Mouse (Mus musculus) liver, embryonic 11.5 days (tissue): ENCODE measurements around the gene Ift81. TPM values are rescaled to one million over a fixed set of nuclear protein-coding genes. Genes with fewer than 3 reads are reported as not detected.
A peak's percentile ranks its signal among the peaks of the same experiment; 100 is the strongest.

Experiments used
- ATAC-seq: fragments of 200-750 bp; cut with Nextera tagmentation; replicated peaks from 2 replicates; pipeline ENCODE4 v1.8.0; 2017; ENCODE audit warnings: moderate number of reproducible peaks, mild to moderate bottlenecking, moderate TSS enrichment, moderate library complexity; ENCODE audit not compliant: low FRiP score
- DNase-seq: peaks from one replicate; pipeline ENCODE4 v3.0.0-alpha.2; 2017; ENCODE audit warnings: low spot score
- H3K27ac ChIP-seq: fragments of 300-500 bp; sonication (generic); 2 replicates; pipeline ENCODE4 v1.5.1; 2014; ENCODE audit warnings: mild to moderate bottlenecking, low read depth, low read length, control low read depth
- H3K27me3 ChIP-seq: fragments of 300-500 bp; sonication (generic); replicated peaks from 2 replicates; pipeline ENCODE4 v1.6.1; 2014; ENCODE audit warnings: low read length, mixed read lengths; ENCODE audit not compliant: control insufficient read depth, insufficient read depth
- H3K36me3 ChIP-seq: fragments of 300-500 bp; sonication (generic); 2 replicates; pipeline ENCODE4 v1.6.1; 2014; ENCODE audit warnings: mild to moderate bottlenecking, low read length, moderate library complexity, mixed read lengths; ENCODE audit not compliant: control insufficient read depth, insufficient read depth
- H3K4me1 ChIP-seq: fragments of 300-500 bp; sonication (generic); replicated peaks from 2 replicates; pipeline ENCODE4 v1.6.1; 2014; ENCODE audit warnings: low read length, mixed read lengths; ENCODE audit not compliant: control insufficient read depth, insufficient read depth
- H3K4me2 ChIP-seq: fragments of 300-500 bp; sonication (generic); 2 replicates; pipeline ENCODE4 v1.6.1; 2014; ENCODE audit warnings: mild to moderate bottlenecking, control low read depth, moderate library complexity
- H3K4me3 ChIP-seq: fragments of 300-500 bp; sonication (generic); 2 replicates; pipeline ENCODE4 v1.5.1; 2014; ENCODE audit warnings: low read depth, low read length, control low read depth
- H3K9ac ChIP-seq: fragments of 300-500 bp; sonication (generic); 2 replicates; pipeline ENCODE4 v1.6.1; 2014; ENCODE audit warnings: low read depth, low read length, control low read depth
- H3K9me3 ChIP-seq: fragments of 300-500 bp; sonication (generic); 2 replicates; pipeline ENCODE4 v1.6.1; 2016; ENCODE audit warnings: low read length, inconsistent platforms, mixed read lengths; ENCODE audit not compliant: control insufficient read depth
- WGBS: fragments of 180-500 bp; shearing (Covaris S2); extraction: QIAGEN DNeasy Blood & Tissue Kit; methylation state at CpG from one replicate; pipeline ENCODE4 v1.1.7; 2014; 5-methylcytosine and 5-hydroxymethylcytosine counted together
- polyA plus RNA-seq: library from polyadenylated mRNA; unstranded; fragments of >200 nt; fragmentation: Nextera tagmentation; extraction: Ambion mirVana; gene quantifications from 2 replicates; pipeline ENCODE4 v1.2.1, GENCODE M21; 2014

Ift81 gene
- polyA plus RNA-seq, 1 experiment from 2014 or later, result 10.9 TPM

GRCm38 (mm10) chr5:122529316-122529715, 85.0 kb downstream of the Ift81 start:
- no peak for DNase-seq
- no peak overlapping the region; the same call in 1 of the 2 replicates for H3K27ac ChIP-seq
- H3K4me3 ChIP-seq, result no peak overlapping the region
- no peaks in the 10 kb centered on the region for H3K9me3 ChIP-seq
- no peaks in the 10 kb centered on the region for H3K36me3 ChIP-seq
- H3K9ac ChIP-seq, result no peak overlapping the region
- WGBS, result 73% methylated on average over 3 of the region's 3 CpGs
- peaks cover 20% of the 10 kb centered on the region for H3K4me1 ChIP-seq
- no peak overlapping the region for H3K4me2 ChIP-seq
- ATAC-seq, result no peak
- no peaks in the 10 kb centered on the region for H3K27me3 ChIP-seq

DNA sequence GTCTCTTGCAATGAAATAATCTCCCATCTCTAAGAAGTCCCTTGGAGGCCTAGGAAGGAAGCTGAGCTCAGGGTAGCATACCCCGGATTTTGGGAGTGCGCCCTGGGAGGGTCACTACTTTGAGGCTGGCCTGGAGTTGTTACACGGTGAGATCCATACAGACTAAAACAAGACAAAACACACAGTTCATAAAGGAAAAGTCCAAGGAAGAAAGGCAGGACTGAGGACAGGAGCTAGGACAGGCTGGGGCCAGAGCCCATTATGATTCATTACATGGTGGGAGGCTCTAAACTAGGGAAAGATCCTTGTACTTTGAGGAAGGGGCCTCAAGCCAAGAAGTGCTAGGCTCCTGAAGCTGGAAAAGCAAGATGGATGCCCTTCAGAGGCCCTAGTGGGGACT, 85.7 kb downstream of the Ift81 start:
- 70% methylated on average over 3 of the region's 3 CpGs for WGBS
- Histone ChIP-seq H3K9ac (no peak overlapping the region), H3K27ac (no peak overlapping the region), H3K27me3 (no peaks in the 10 kb centered on the region), H3K4me2 (no peak overlapping the region), H3K4me1 (peaks cover 20% of the 10 kb centered on the region), H3K9me3 (no peaks in the 10 kb centered on the region), H3K36me3 (no peaks in the 10 kb centered on the region), H3K4me3 (no peak overlapping the region)
- DNase-seq (no peak), ATAC-seq (no peak)

DNA sequence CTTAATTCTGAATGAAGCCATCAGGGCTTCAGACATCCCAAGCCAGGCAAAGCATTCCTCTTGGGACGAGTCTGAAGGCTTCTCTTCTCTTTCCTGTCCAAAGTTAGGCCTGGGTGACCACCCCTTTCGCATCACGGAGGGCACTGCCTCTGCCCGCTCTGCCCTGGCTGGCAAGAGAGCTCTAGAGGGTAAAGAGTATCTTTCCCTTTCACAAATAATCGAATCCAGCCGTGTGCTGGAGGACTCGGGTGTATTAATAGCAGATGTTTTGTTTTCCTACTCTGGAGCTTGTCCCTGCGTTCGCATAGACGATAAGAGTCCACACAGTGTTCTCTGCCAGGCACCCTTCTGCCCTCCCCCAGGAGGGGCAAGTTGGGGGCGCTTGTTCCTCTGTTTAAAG, 86.6 kb downstream of the Ift81 start:
- H3K4me3 ChIP-seq, result no peak overlapping the region

GRCm38 (mm10) chr5:122526878-122527730, 87.2 kb downstream of the Ift81 start:
- no peaks in the 10 kb centered on the region for H3K27me3 ChIP-seq
- no peak for DNase-seq
- no peak overlapping the region for H3K9ac ChIP-seq
- no peak overlapping the region for H3K4me2 ChIP-seq
- H3K27ac ChIP-seq, result no peak overlapping the region
- no peaks in the 10 kb centered on the region for H3K9me3 ChIP-seq
- peak; percentile 34; the same call in 1 of the 2 replicates for ATAC-seq
- H3K4me3 ChIP-seq, result no peak overlapping the region
- no peaks in the 10 kb centered on the region for H3K36me3 ChIP-seq
- peaks cover 20% of the 10 kb centered on the region for H3K4me1 ChIP-seq
- 61% methylated on average over 15 of the region's 15 CpGs for WGBS

More for the DNA sequence above, 86.6 kb downstream of the Ift81 start:
- H3K27me3 ChIP-seq, result no peaks in the 10 kb centered on the region
- DNase-seq, result no peak
- peaks cover 20% of the 10 kb centered on the region for H3K4me1 ChIP-seq
- no peak overlapping the region for H3K9ac ChIP-seq
- no peaks in the 10 kb centered on the region for H3K36me3 ChIP-seq
- H3K27ac ChIP-seq, result no peak overlapping the region
- no peak for ATAC-seq
- H3K4me2 ChIP-seq, result no peak overlapping the region
- WGBS, result 61% methylated on average over 11 of the region's 11 CpGs
- H3K9me3 ChIP-seq, result no peaks in the 10 kb centered on the region

DNA sequence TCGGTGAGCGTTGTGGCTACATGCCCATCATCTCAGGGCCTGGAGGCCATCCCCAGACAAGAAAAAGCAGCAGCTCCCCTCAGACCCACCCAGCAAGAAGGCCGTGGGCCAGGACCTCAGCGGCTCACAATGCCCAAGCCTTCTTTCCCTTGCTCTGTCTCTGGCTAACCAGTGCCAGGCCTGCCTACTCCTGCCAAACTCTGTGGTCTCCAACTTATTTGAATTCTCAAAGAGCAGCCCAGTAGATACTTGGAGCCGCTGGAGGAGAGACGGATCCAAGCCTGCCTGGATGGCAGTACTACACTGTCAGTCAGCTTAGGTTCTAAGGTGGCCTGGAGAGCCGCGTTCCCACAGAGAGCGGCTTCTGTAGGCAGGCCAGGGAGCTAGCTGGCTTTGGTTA, 87.9 kb downstream of the Ift81 start:
- Histone ChIP-seq H3K4me3 (no peak overlapping the region), H3K4me2 (no peak overlapping the region), H3K27me3 (no peaks in the 10 kb centered on the region), H3K9ac (no peak overlapping the region), H3K9me3 (no peaks in the 10 kb centered on the region), H3K27ac (no peak overlapping the region), H3K36me3 (no peaks in the 10 kb centered on the region), H3K4me1 (peaks cover 20% of the 10 kb centered on the region)
- ATAC-seq (no peak), DNase-seq (no peak)
- WGBS, result 90% methylated on average over 9 of the region's 9 CpGs

DNA sequence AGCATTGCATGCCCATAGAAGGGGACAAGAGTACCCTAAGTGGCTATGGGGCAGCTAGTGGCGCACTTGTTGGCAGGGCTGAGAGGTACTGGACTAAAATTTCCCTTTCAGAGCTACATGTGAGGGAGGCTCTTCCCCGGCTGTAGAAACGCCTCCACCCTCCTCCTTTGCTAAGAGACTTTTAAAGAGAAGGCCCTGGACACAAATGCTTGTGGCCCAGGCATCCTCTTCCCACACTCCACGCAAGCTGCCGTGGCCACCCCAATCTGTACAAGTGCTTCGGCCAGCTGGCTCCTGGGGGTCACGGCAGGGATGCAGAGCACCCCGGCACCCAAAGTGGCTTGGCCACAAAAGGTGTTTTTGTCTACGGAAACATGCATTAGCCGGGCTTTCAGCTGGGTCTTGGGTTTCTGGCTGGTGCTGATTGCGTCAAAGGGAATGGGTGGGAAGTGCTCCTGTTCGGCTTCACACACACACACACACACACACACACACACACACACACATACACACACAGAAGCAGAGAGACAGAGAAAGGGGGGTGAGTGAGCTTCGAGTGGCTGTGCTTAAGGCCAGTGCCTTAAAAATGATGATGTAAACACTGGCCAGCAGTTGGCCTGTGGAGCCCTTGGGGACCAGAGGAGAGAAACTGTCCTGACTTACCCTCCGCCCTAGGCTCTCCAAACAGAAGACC, 88.9 kb downstream of the Ift81 start:
- no peak overlapping the region for H3K4me2 ChIP-seq
- DNase-seq, result no peak
- 71% methylated on average over 14 of the region's 14 CpGs for WGBS
- H3K27ac ChIP-seq, result no peak overlapping the region
- H3K27me3 ChIP-seq, result no peaks in the 10 kb centered on the region
- H3K9ac ChIP-seq, result no peak overlapping the region
- H3K36me3 ChIP-seq, result no peaks in the 10 kb centered on the region
- no peak overlapping the region for H3K4me3 ChIP-seq
- no peak for ATAC-seq
- H3K9me3 ChIP-seq, result no peaks in the 10 kb centered on the region
- peaks cover 20% of the 10 kb centered on the region for H3K4me1 ChIP-seq

DNA sequence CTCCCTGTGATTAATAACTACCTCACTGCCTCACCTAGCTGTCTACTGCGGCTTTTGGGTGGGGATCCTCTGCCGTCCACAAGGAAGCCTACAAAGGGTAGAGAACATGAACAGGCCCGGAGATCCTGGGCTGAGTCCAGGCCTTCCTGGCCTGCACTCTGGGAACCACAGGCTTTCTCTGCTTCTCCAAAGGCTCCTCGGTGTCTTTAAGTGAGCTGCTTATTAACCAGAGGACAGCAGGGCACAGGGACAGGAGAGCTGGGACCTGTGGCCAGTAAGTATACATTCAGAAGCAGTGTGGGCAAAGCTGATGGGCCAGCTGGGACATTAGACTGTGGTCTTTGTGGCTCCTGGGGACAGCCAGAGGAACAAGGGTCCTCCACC, 89.5 kb downstream of the Ift81 start:
- Histone ChIP-seq H3K4me3 (no peak overlapping the region), H3K27ac (no peak overlapping the region), H3K36me3 (no peaks in the 10 kb centered on the region), H3K4me1 (peaks cover 20% of the 10 kb centered on the region), H3K9me3 (no peaks in the 10 kb centered on the region), H3K9ac (no peak overlapping the region), H3K4me2 (no peak overlapping the region), H3K27me3 (no peaks in the 10 kb centered on the region)
- DNase-seq, result no peak
- whole genome bisulfite sequencing, result 74% methylated on average over 4 of the region's 4 CpGs
- no peak for ATAC-seq

GRCm38 (mm10) chr5:122524244-122524643, 90.1 kb downstream of the Ift81 start:
- no peak overlapping the region for H3K9ac ChIP-seq
- 79% methylated on average over 3 of the region's 3 CpGs for WGBS
- no peak overlapping the region for H3K27ac ChIP-seq
- no peak overlapping the region for H3K4me2 ChIP-seq
- H3K27me3 ChIP-seq, result no peaks in the 10 kb centered on the region
- no peaks in the 10 kb centered on the region for H3K36me3 ChIP-seq
- ATAC-seq, result no peak
- DNase-seq, result no peak
- H3K9me3 ChIP-seq, result no peaks in the 10 kb centered on the region
- H3K4me1 ChIP-seq, result peaks cover 14% of the 10 kb centered on the region
- no peak overlapping the region for H3K4me3 ChIP-seq

DNA sequence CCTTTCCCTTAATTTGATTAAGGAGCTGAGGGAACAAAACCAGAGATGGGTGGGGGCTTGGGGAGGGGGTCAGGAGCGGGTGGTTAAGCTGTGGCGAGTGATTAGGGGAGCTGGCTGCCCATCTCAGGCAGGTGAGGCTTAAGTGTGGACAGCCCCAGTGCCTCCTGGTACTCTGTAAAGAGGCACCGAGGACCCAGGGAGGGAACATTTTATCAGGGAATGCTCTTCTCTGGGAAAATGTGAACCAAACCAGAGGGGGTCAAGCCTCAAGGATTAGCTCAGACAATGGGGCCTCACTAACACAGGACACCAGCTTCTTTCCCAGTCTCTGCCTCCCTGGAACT, 93.2 kb downstream of the Ift81 start:
- H3K27ac ChIP-seq, result no peak overlapping the region
- no peaks in the 10 kb centered on the region for H3K4me1 ChIP-seq

More for the DNA sequence above, 93.2 kb downstream of the Ift81 start:
- H3K27me3 ChIP-seq, result no peaks in the 10 kb centered on the region
- DNase-seq (no peak), ATAC-seq (no peak)
- H3K9me3 ChIP-seq, result no peaks in the 10 kb centered on the region
- no peaks in the 10 kb centered on the region for H3K36me3 ChIP-seq
- H3K4me3 ChIP-seq, result no peak overlapping the region
- H3K4me2 ChIP-seq, result no peak overlapping the region
- WGBS, result 37% methylated on average over 3 of the region's 3 CpGs
- H3K9ac ChIP-seq, result no peak overlapping the region
